Mouse (Mus musculus): ENCODE results near the gene Wnt3.

- TF ChIP-seq GATA2 (IDR thresholded peaks at IDR 0.05; ENCODE audit: borderline replicate concordance, low read depth, low read length) (no peak), CTCF (IDR thresholded peaks at IDR 0.05; ENCODE audit: low read depth, low read length) (no peak), POLR2AphosphoS5 (IDR thresholded peaks at IDR 0.05; ENCODE audit: insufficient replicate concordance, low read depth, low read length) (no peak), GATA1 (IDR thresholded peaks at IDR 0.05; ENCODE audit: borderline replicate concordance, low read length) (no peak), TAL1 (conservative IDR thresholded peaks at IDR 0.05; ENCODE audit: low read depth, low read length) (no peak)
Measured at GRCm38 (mm10) chr11:103734411-103735045, 39.4 kb upstream of the Wnt3 start.

Measured in G1E (cell line).